Comparison of ENCODE assay signal across 8 mouse cellular contexts in genomic region chr5:31526354-31527116, GRCm38 (mm10). TPM values are rescaled to one million over a fixed set of nuclear protein-coding genes. Genes with fewer than 3 reads are reported as not detected.
A peak's percentile ranks its signal among the peaks of the same experiment; 100 is the strongest.
DNase-seq lines count a peak whose midpoint lies in the region; ATAC-seq lines count a peak whose summit lies in the region.

Slc4a1ap (plus strand) TSS chr5:31526995.

- peaks cover 25% of the 10 kb centered on the region for H3K36me3 ChIP-seq in hindbrain, embryonic 15.5 days

- H3K9ac ChIP-seq in hindbrain, embryonic 15.5 days: peak within 1 kb of the TSS; percentile 90

- H3K27me3 ChIP-seq in hindbrain, embryonic 15.5 days: no peaks in the 10 kb centered on the region

- H3K9me3 ChIP-seq in hindbrain, embryonic 15.5 days: no peaks in the 10 kb centered on the region

- peaks cover 38% of the 10 kb centered on the region for H3K4me1 ChIP-seq in hindbrain, embryonic 15.5 days (replicated peaks)

- under 1% methylated on average over 28 of the region's 28 CpGs for WGBS in hindbrain, embryonic 15.5 days

- peak; percentile 89 for ATAC-seq in hindbrain, embryonic 15.5 days (ENCODE audit: low FRiP score, low read depth)

- H3K4me3 ChIP-seq in hindbrain, embryonic 15.5 days: peak within 1 kb of the TSS; percentile 93

- DNase-seq in T-cell, adult 2 months (ENCODE audit: low spot score): peak; percentile 78
- peak; percentile 73 to 84 for DNase-seq in cerebellum, postnatal 36 days
- peak; percentile 75 to 82 for DNase-seq in frontal cortex, postnatal 36 days (ENCODE audit: low spot score in 2 of 2)
- peak; percentile 68 for DNase-seq in left cerebral cortex, adult 11 months (ENCODE audit: low spot score)
- DNase-seq in lung, postnatal 4 days: peak; percentile 83 to 88
- DNase-seq in retina, postnatal 7 days (ENCODE audit: low read depth, low spot score): peak; percentile 87
- DNase-seq in urinary bladder, adult 2 months (ENCODE audit: low spot score): peak; percentile 67

- peak within 1 kb of the TSS; percentile 98 for H3K4me2 ChIP-seq in hindbrain, embryonic 15.5 days

- H3K27ac ChIP-seq in hindbrain, embryonic 15.5 days (replicated peaks): peak within 1 kb of the TSS; percentile 89

RNA-seq across cellular contexts. Expression of gene Slc4a1ap, which starts in this region (rescaled TPM):
- 31.8 and 32.0 TPM in 2 replicates for polyA plus RNA-seq in hindbrain, embryonic 15.5 days (2015; fragmentation: Nextera tagmentation; extraction: Ambion mirVana)
- 17.1 and 18.8 TPM in 2 replicates for polyA plus RNA-seq in urinary bladder, adult 2 months (2012; rRNA removed)

Comparison
In these comparisons a context has a peak if more than half of its experiments do, and no peak if none do; other contexts are left out.
1. Peak in every context shown above with its lines: DNase-seq, ATAC-seq, H3K4me3 ChIP-seq and H3K27ac ChIP-seq.